Mouse (Mus musculus) embryonic facial prominence, embryonic 14.5 days (tissue): ENCODE data around the gene Pgbd5. TPM values are rescaled to one million over a fixed set of nuclear protein-coding genes. Genes with fewer than 3 reads are reported as not detected.

Experiments used
- ATAC-seq: fragments of 200-750 bp; cut with Nextera tagmentation; 2 replicates; pipeline ENCODE4 v1.8.0; 2017; ENCODE audit warnings: low read depth, moderate number of reproducible peaks, moderate TSS enrichment
- DNase-seq: peaks from one replicate; pipeline ENCODE4 v3.0.0-alpha.2; 2015; ENCODE audit warnings: low spot score
- H3K27ac ChIP-seq: fragments of 300-500 bp; sonication (generic); replicated peaks from 2 replicates; pipeline ENCODE4 v1.5.1; 2014; ENCODE audit warnings: low read depth, mild to moderate bottlenecking, low read length, moderate library complexity
- H3K27me3 ChIP-seq: fragments of 300-500 bp; sonication (generic); replicated peaks from 2 replicates; pipeline ENCODE4 v1.6.1; 2014; ENCODE audit warnings: low read length; ENCODE audit not compliant: control insufficient read depth, insufficient read depth
- H3K36me3 ChIP-seq: fragments of 300-500 bp; sonication (generic); 2 replicates; pipeline ENCODE4 v1.6.1; 2014; ENCODE audit warnings: low read length, mixed read lengths; ENCODE audit not compliant: control insufficient read depth, insufficient read depth
- H3K4me1 ChIP-seq: fragments of 300-500 bp; sonication (generic); 2 replicates; pipeline ENCODE4 v1.6.1; 2014; ENCODE audit warnings: antibody characterized with exemption, low read length; ENCODE audit not compliant: control insufficient read depth, insufficient read depth
- H3K4me2 ChIP-seq: fragments of 300-500 bp; sonication (generic); 2 replicates; pipeline ENCODE4 v1.6.1; 2014; ENCODE audit warnings: low read depth, mild to moderate bottlenecking, low read length, moderate library complexity, mixed read lengths
- H3K4me3 ChIP-seq: fragments of 300-500 bp; sonication (generic); 2 replicates; pipeline ENCODE4 v1.5.1; 2014; ENCODE audit warnings: low read depth, mild to moderate bottlenecking, low read length
- H3K9ac ChIP-seq: fragments of 300-500 bp; sonication (generic); 2 replicates; pipeline ENCODE4 v1.6.1; 2014; ENCODE audit warnings: low read depth, mild to moderate bottlenecking, low read length, moderate library complexity, mixed read lengths
- H3K9me3 ChIP-seq: fragments of 300-500 bp; sonication (generic); 2 replicates; pipeline ENCODE4 v1.6.1; 2016; ENCODE audit warnings: low read length; ENCODE audit not compliant: control insufficient read depth
- WGBS: fragments of 180-500 bp; shearing (Covaris S2); extraction: QIAGEN DNeasy Blood & Tissue Kit; methylation state at CpG from one replicate; pipeline ENCODE4 v1.1.7; 2014; 5-methylcytosine and 5-hydroxymethylcytosine counted together
- polyA plus RNA-seq: library from polyadenylated mRNA; unstranded; fragments of >200 nt; fragmentation: Nextera tagmentation; extraction: Ambion mirVana; gene quantifications from 2 replicates; pipeline ENCODE4 v1.2.1, GENCODE M21; 2014

Gene Pgbd5
- 2.6 and 3.3 TPM in 2 replicates for polyA plus RNA-seq

DNA sequence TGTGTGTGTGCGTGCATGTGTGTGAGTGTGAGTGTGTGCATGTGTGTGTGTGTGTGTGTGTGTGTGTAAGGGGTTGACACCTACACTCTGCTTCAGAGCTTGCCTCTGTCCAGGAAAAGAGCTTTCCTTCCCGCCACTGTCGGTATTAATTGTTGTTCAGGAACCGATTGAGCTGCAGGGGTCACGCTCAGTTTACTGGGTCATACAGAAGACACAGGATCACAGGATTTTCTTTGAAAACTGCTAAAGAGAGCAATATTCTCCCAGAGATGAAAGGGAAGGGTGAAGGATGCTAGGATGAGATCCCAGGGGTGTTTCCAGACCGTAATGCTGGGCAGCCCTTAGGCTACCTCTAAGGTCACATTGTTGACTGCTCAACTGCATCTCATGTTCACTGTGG is at the start of gene Pgbd5:
Gene Pgbd5, minus strand, starts transcription at position 101 of the 400 bp plus-strand sequence.
- ATAC-seq: no peak
- no peaks in the 10 kb centered on the region for H3K4me1 ChIP-seq
- H3K36me3 ChIP-seq: no peaks in the 10 kb centered on the region
- no peaks in the 10 kb centered on the region for H3K27me3 ChIP-seq
- no peak within 1 kb of the TSS for H3K4me3 ChIP-seq
- no peak within 1 kb of the TSS for H3K9ac ChIP-seq
- no peaks in the 10 kb centered on the region for H3K9me3 ChIP-seq
- no peak for DNase-seq
- H3K27ac ChIP-seq: no peak within 1 kb of the TSS
- WGBS: 73% methylated on average over 6 of the region's 6 CpGs
- no peak within 1 kb of the TSS for H3K4me2 ChIP-seq

- H3K4me3 ChIP-seq: no peak overlapping the region
- no peak overlapping the region for H3K27ac ChIP-seq
- H3K4me2 ChIP-seq: no peak overlapping the region
- no peak for DNase-seq
- no peaks in the 10 kb centered on the region for H3K9me3 ChIP-seq
- H3K27me3 ChIP-seq: no peaks in the 10 kb centered on the region
- ATAC-seq: no peak
- H3K4me1 ChIP-seq: no peaks in the 10 kb centered on the region
- H3K9ac ChIP-seq: no peak overlapping the region
- H3K36me3 ChIP-seq: no peaks in the 10 kb centered on the region
- 73% methylated on average over 7 of the region's 7 CpGs for WGBS
Measured at GRCm38 (mm10) chr8:124483356-124484115, 44.1 kb upstream of the Pgbd5 start.

DNA sequence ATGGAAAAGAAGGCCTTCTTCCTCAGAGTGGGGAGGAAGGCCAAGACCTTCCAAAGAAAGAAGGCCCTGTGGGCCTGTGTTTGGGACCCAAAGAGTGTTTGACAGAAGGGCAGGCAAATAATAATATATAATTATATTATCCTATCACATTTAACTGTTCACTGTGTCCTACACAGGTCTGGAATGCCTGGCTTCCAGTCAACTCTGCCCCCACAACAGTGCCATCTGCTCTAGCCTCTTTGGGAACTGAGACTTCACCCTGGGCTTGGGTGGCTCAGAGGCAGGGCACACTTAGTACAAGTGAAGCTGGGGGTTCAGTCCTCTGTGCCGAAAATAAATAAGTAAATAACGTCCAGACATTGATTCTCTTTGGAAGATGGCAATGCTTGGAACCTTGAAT is 43.3 kb upstream of the Pgbd5 start:
- ATAC-seq: no peak
- Histone ChIP-seq H3K9ac (no peak overlapping the region), H3K4me3 (no peak overlapping the region), H3K4me1 (no peaks in the 10 kb centered on the region), H3K27ac (no peak overlapping the region), H3K9me3 (no peaks in the 10 kb centered on the region), H3K36me3 (no peaks in the 10 kb centered on the region), H3K4me2 (no peak overlapping the region), H3K27me3 (no peaks in the 10 kb centered on the region)
- DNase-seq: no peak
- 89% methylated on average over 2 of the region's 2 CpGs for WGBS

DNA sequence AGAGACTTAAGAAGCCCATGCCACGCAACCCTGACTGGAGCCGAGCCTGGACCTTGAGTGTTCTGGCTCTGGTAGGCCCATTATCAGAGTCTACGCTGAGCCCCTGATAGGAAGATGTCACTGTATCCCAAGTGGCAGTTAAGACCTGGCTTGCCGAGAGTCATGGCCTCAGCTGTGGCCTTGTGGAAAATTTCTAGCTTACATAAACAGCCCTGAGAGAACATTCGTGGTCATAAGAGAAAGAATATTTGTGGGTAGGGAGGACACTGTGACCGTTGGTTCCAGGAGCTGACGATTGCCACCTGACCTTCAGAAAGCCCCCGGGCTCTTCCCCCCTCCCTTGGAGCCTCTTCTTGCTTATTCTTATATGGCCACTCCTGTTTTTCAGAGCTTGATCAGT is 40.9 kb upstream of the Pgbd5 start:
- H3K27ac ChIP-seq: no peak overlapping the region
- H3K27me3 ChIP-seq: no peaks in the 10 kb centered on the region
- no peak overlapping the region for H3K9ac ChIP-seq
- no peaks in the 10 kb centered on the region for H3K36me3 ChIP-seq
- no peak overlapping the region for H3K4me3 ChIP-seq
- DNase-seq (no peak), ATAC-seq (no peak)
- 86% methylated on average over 8 of the region's 8 CpGs for WGBS
- H3K9me3 ChIP-seq: no peaks in the 10 kb centered on the region
- H3K4me2 ChIP-seq: no peak overlapping the region
- no peaks in the 10 kb centered on the region for H3K4me1 ChIP-seq

GRCm38 (mm10) chr8:124479251-124479650 is 39.8 kb upstream of the Pgbd5 start:
- Histone ChIP-seq H3K4me2 (no peak overlapping the region), H3K4me3 (no peak overlapping the region), H3K9ac (no peak overlapping the region), H3K27ac (no peak overlapping the region), H3K4me1 (no peaks in the 10 kb centered on the region), H3K27me3 (no peaks in the 10 kb centered on the region), H3K36me3 (no peaks in the 10 kb centered on the region), H3K9me3 (no peaks in the 10 kb centered on the region)
- no peak for ATAC-seq
- no peak for DNase-seq
- 77% methylated on average over 3 of the region's 3 CpGs for whole genome bisulfite sequencing

DNA sequence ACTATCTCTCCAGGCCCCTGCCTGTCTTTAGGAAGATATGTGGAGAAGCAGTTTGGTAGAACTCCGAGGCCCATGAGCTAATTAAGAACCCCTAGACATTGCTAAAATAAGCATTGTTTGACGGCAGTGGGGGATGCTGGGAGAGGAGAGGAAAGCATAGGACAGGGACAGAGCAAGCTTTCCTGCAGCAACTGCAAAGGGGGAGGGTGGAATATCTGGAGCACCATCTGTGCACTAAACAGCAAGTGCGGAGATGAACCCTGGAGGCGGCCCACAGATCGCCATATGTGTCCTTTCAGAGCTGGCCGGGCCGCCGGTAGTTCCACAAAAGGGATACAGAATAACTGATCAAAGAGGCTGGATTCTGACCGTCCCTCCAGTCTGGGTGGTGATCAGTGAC is 37.2 kb upstream of the Pgbd5 start:
- Histone ChIP-seq H3K9me3 (no peaks in the 10 kb centered on the region), H3K27ac (no peak overlapping the region), H3K4me1 (no peaks in the 10 kb centered on the region), H3K27me3 (no peaks in the 10 kb centered on the region), H3K36me3 (no peaks in the 10 kb centered on the region), H3K4me3 (no peak overlapping the region), H3K4me2 (no peak overlapping the region), H3K9ac (no peak overlapping the region)
- ATAC-seq (no peak), DNase-seq (peak; percentile 25)
- WGBS: 62% methylated on average over 9 of the region's 9 CpGs

DNA sequence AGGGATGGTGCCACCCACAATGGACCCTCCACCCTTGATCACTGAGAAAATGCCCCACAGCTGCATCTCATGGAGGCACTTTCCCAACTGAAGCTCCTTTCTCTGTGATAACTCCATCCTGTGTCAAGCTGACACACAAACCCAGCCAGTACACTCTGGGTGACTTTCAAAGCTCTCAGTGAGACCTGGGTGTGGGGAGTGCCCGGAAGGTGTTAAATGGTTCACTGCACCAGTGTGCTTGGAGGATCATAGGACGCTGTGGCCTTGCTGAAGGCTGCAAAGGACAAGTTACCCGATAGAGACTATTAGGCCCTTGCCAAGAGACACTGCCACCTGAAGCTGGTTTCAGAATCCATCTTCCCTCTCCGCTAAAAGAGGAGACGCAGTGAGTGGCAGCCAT is 36.2 kb upstream of the Pgbd5 start:
- H3K27ac ChIP-seq: no peak overlapping the region
- no peaks in the 10 kb centered on the region for H3K9me3 ChIP-seq
- H3K27me3 ChIP-seq: no peaks in the 10 kb centered on the region
- H3K9ac ChIP-seq: no peak overlapping the region
- no peak overlapping the region for H3K4me2 ChIP-seq
- DNase-seq (no peak), ATAC-seq (no peak)
- H3K36me3 ChIP-seq: no peaks in the 10 kb centered on the region
- no peaks in the 10 kb centered on the region for H3K4me1 ChIP-seq
- 84% methylated on average over 5 of the region's 5 CpGs for WGBS
- no peak overlapping the region for H3K4me3 ChIP-seq

- no peak for ATAC-seq
- 0 out of 2 replicates have a peak, but pooled peaks cover 3% of the 10 kb centered on the region for H3K27me3 ChIP-seq
Measured at GRCm38 (mm10) chr8:124464641-124465040, 25.2 kb upstream of the Pgbd5 start.

DNA sequence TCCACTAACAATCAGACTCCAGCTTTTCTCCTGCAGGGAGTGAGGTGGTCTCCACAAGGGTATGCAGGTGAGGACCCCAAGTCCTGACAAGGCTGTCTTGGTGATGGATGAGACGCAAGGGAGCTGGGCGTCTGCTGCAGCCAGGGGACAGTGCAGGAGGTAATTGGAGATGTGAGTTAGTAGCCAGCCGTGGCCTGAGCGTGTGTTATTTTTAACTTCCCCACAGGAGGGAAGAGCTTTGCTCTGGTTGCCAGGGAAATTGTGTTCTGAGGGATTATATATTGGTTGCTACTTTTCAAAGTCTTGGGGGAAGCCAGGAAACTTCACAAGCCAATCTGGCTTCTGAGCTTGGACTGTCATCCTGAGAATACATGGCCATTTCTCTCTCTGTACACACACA is 23.7 kb upstream of the Pgbd5 start:
- Histone ChIP-seq H3K27ac (no peak overlapping the region), H3K9me3 (no peaks in the 10 kb centered on the region), H3K27me3 (0 out of 2 replicates have a peak, but pooled peaks cover 4% of the 10 kb centered on the region), H3K4me3 (no peak overlapping the region), H3K36me3 (no peaks in the 10 kb centered on the region), H3K4me1 (no peaks in the 10 kb centered on the region), H3K4me2 (no peak overlapping the region), H3K9ac (no peak overlapping the region)
- DNase-seq (peak; percentile 5), ATAC-seq (no peak)
- 27% methylated on average over 4 of the region's 4 CpGs for WGBS

More at GRCm38 (mm10) chr8:124464641-124465040, 25.2 kb upstream of the Pgbd5 start:
- no peak overlapping the region for H3K9ac ChIP-seq
- no peaks in the 10 kb centered on the region for H3K36me3 ChIP-seq
- WGBS: 71% methylated on average over 2 of the region's 2 CpGs
- H3K4me1 ChIP-seq: no peaks in the 10 kb centered on the region
- H3K4me2 ChIP-seq: no peak overlapping the region
- no peak overlapping the region for H3K27ac ChIP-seq
- no peaks in the 10 kb centered on the region for H3K9me3 ChIP-seq
- DNase-seq: no peak
- H3K4me3 ChIP-seq: no peak overlapping the region
